12 mouse cellular contexts compared by ENCODE assay signal in genomic region chr7:19163752-19164151, GRCm38 (mm10). TPM values are rescaled to one million over a fixed set of nuclear protein-coding genes. Genes with fewer than 3 reads are reported as not detected.
DNase-seq lines count a peak whose midpoint lies in the region; ATAC-seq and TF ChIP-seq lines count a peak whose summit lies in the region.
"Had no signal": no experiment of that assay in that cellular context is flagged by ENCODE, and none has a peak within 500 bp of the region (broad histone marks: within the 10 kb centered on the region; RNA-seq: fewer than 3 reads in every experiment).

No protein-coding gene starts in this region.

- no peak overlapping the region for H3K9ac ChIP-seq in lung, embryonic 14.5 days
- H3K9ac ChIP-seq in embryonic facial prominence, embryonic 15.5 days = no peak overlapping the region
- no peak overlapping the region for H3K9ac ChIP-seq in limb, embryonic 11.5 days (ENCODE audit: low read length)

- peaks cover 51% of the 10 kb centered on the region for H3K27me3 ChIP-seq in heart, embryonic 10.5 days (ENCODE audit: insufficient read depth, poor library complexity, severe bottlenecking)
- H3K27me3 ChIP-seq in lung, embryonic 14.5 days (ENCODE audit: insufficient read depth, low read length) = peaks cover 22% of the 10 kb centered on the region
- H3K27me3 ChIP-seq in embryonic facial prominence, embryonic 15.5 days = peaks cover 37% of the 10 kb centered on the region
- peaks cover 31% of the 10 kb centered on the region for H3K27me3 ChIP-seq in limb, embryonic 11.5 days (ENCODE audit: control insufficient read depth, insufficient read depth, low read length)

- peaks cover 49% of the 10 kb centered on the region for H3K4me1 ChIP-seq in heart, embryonic 10.5 days
- peaks cover 5% of the 10 kb centered on the region; the same call in 1 of the 2 replicates for H3K4me1 ChIP-seq in lung, embryonic 14.5 days (ENCODE audit: insufficient read depth)
- peaks cover 38% of the 10 kb centered on the region for H3K4me1 ChIP-seq in embryonic facial prominence, embryonic 15.5 days
- H3K4me1 ChIP-seq in limb, embryonic 11.5 days (ENCODE audit: control insufficient read depth, insufficient read depth, low read length) = peaks cover 5% of the 10 kb centered on the region

- WGBS in heart, embryonic 10.5 days = 27% methylated on average over 12 of the region's 12 CpGs
- WGBS in lung, embryonic 14.5 days = 21% methylated on average over 12 of the region's 12 CpGs
- WGBS in embryonic facial prominence, embryonic 15.5 days = 28% methylated on average over 12 of the region's 12 CpGs
- WGBS in limb, embryonic 11.5 days = 23% methylated on average over 12 of the region's 12 CpGs

- peaks cover 2% of the 10 kb centered on the region; the same call in 1 of the 2 replicates for H3K36me3 ChIP-seq in heart, embryonic 10.5 days
- H3K36me3 ChIP-seq in lung, embryonic 14.5 days (ENCODE audit: insufficient read depth) = no peaks in the 10 kb centered on the region
- H3K36me3 ChIP-seq in embryonic facial prominence, embryonic 15.5 days = no peaks in the 10 kb centered on the region
- no peaks in the 10 kb centered on the region for H3K36me3 ChIP-seq in limb, embryonic 11.5 days (ENCODE audit: control insufficient read depth, insufficient read depth, low read length)

- H3K27ac ChIP-seq in heart, embryonic 10.5 days = peak overlapping the region; percentile 31; the same call in 1 of the 2 replicates
- no peak overlapping the region for H3K27ac ChIP-seq in lung, embryonic 14.5 days (ENCODE audit: low read depth)
- H3K27ac ChIP-seq in embryonic facial prominence, embryonic 15.5 days (replicated peaks) = no peak overlapping the region
- no peak overlapping the region for H3K27ac ChIP-seq in limb, embryonic 11.5 days (replicated peaks; ENCODE audit: low read depth, low read length)
- H3K27ac ChIP-seq: left cerebral cortex, adult 2 months had no signal

- peak overlapping the region; percentile 40 for H3K4me3 ChIP-seq in heart, embryonic 10.5 days
- H3K4me3 ChIP-seq in lung, embryonic 14.5 days (ENCODE audit: low read depth, low read length) = 0 out of 2 replicates have a peak overlapping the region, but pooled peaks have one; percentile 13
- H3K4me3 ChIP-seq in embryonic facial prominence, embryonic 15.5 days (replicated peaks) = no peak overlapping the region
- H3K4me3 ChIP-seq in limb, embryonic 11.5 days (ENCODE audit: low read depth, low read length) = no peak overlapping the region
- H3K4me3 ChIP-seq: left cerebral cortex, adult 2 months had no signal

- H3K9me3 ChIP-seq in heart, embryonic 10.5 days = no peaks in the 10 kb centered on the region
- H3K9me3 ChIP-seq in lung, embryonic 14.5 days (ENCODE audit: low read depth, low read length) = peaks cover 3% of the 10 kb centered on the region; the same call in 1 of the 2 replicates
- H3K9me3 ChIP-seq in embryonic facial prominence, embryonic 15.5 days (replicated peaks) = no peaks in the 10 kb centered on the region
- H3K9me3 ChIP-seq in limb, embryonic 11.5 days (ENCODE audit: control insufficient read depth, low read length) = no peaks in the 10 kb centered on the region; the same call in 1 of the 2 replicates

- H3K4me2 ChIP-seq in lung, embryonic 14.5 days = peak overlapping the region; percentile 44
- H3K4me2 ChIP-seq in embryonic facial prominence, embryonic 15.5 days (replicated peaks) = peak overlapping the region; percentile 10
- H3K4me2 ChIP-seq in limb, embryonic 11.5 days (ENCODE audit: low read depth, severe bottlenecking) = peak overlapping the region; percentile 1; the same call in 1 of the 2 replicates

- DNase-seq in heart, embryonic 10.5 days (ENCODE audit: low spot score) = no peak
- no peak for DNase-seq in heart, adult 9 months (ENCODE audit: low spot score in 2 of 2)
- DNase-seq in lung, embryonic 14.5 days = no peak
- DNase-seq in lung, adult 18-20 months = no peak
- DNase-seq in limb, embryonic 11.5 days (ENCODE audit: low spot score) = no peak
- no peak for DNase-seq in c-Kit-positive CD71-positive TER-119-positive erythroid progenitor cells, embryonic 14.5 days (ENCODE audit: low spot score)
- DNase-seq: cerebellum, postnatal 14 days had no signal

- ATAC-seq in lung, embryonic 14.5 days (ENCODE audit: insufficient read depth) = no peak
- ATAC-seq in embryonic facial prominence, embryonic 15.5 days (ENCODE audit: insufficient number of reproducible peaks, low FRiP score, low TSS enrichment, low read depth) = 0 out of 2 replicates have a peak, but pooled peaks have one; percentile 0
- ATAC-seq in limb, embryonic 11.5 days (ENCODE audit: insufficient number of reproducible peaks, low FRiP score, low TSS enrichment, low read depth) = 0 out of 2 replicates have a peak, but pooled peaks have one; percentile 6
- ATAC-seq in erythroid progenitor cell, adult 5-6 weeks (replicated peaks; ENCODE audit: low FRiP score, poor library complexity, severe bottlenecking) = no peak
- ATAC-seq: midbrain, embryonic 16.5 days; Patski had no signal

- TF ChIP-seq CTCF in lung, embryonic 14.5 days (IDR thresholded peaks at IDR 0.05; ENCODE audit: low read depth) = no peak

RNA-seq across cellular contexts. Expression of gene Gipr, which starts 2.2 kb away (rescaled TPM):
- 9.7 and 12.8 TPM in 2 replicates for polyA plus RNA-seq in heart, embryonic 10.5 days (2016; fragmentation: Nextera tagmentation; extraction: Ambion mirVana)
- polyA plus RNA-seq in lung, embryonic 14.5 days (2014; fragmentation: Nextera tagmentation; extraction: Ambion mirVana) = 0.26 and 0.85 TPM in 2 replicates
- 0.68 and 1.1 TPM in 2 replicates for polyA plus RNA-seq in embryonic facial prominence, embryonic 15.5 days (2015; fragmentation: Nextera tagmentation; extraction: Ambion mirVana)
- 0.23 TPM in 1 of 2 replicates, not detected in the other for polyA plus RNA-seq in limb, embryonic 11.5 days (2014; fragmentation: Nextera tagmentation; extraction: Ambion mirVana)
- not detected in 2 replicates for total RNA-seq in erythroid progenitor cell, adult 5-6 weeks (2015; ENCODE audit: low replicate concordance)
- total RNA-seq in erythroid progenitor cell, adult 5-6 weeks (2017; ENCODE audit: low replicate concordance) = not detected in 2 replicates

RNA-seq across cellular contexts. Expression of gene Eml2, which starts 12.5 kb away (rescaled TPM):
- polyA plus RNA-seq in heart, embryonic 10.5 days (2016; fragmentation: Nextera tagmentation; extraction: Ambion mirVana) = 12.2 and 14.2 TPM in 2 replicates
- 2.6 and 2.7 TPM in 2 replicates for polyA plus RNA-seq in lung, embryonic 14.5 days (2014; fragmentation: Nextera tagmentation; extraction: Ambion mirVana)
- 10.4 and 12.8 TPM in 2 replicates for polyA plus RNA-seq in embryonic facial prominence, embryonic 15.5 days (2015; fragmentation: Nextera tagmentation; extraction: Ambion mirVana)
- polyA plus RNA-seq in limb, embryonic 11.5 days (2014; fragmentation: Nextera tagmentation; extraction: Ambion mirVana) = 2.2 and 2.3 TPM in 2 replicates
- total RNA-seq in erythroid progenitor cell, adult 5-6 weeks (2015; ENCODE audit: low replicate concordance) = 2.5 TPM in 1 of 2 replicates, not detected in the other
- 1.3 TPM in 1 of 2 replicates, not detected in the other for total RNA-seq in erythroid progenitor cell, adult 5-6 weeks (2017; ENCODE audit: low replicate concordance)

RNA-seq across cellular contexts. Expression of gene Snrpd2, which starts 14.2 kb away (rescaled TPM):
- 132 and 142 TPM in 2 replicates for polyA plus RNA-seq in heart, embryonic 10.5 days (2016; fragmentation: Nextera tagmentation; extraction: Ambion mirVana)
- 158 and 161 TPM in 2 replicates for polyA plus RNA-seq in lung, embryonic 14.5 days (2014; fragmentation: Nextera tagmentation; extraction: Ambion mirVana)
- 139 and 140 TPM in 2 replicates for polyA plus RNA-seq in embryonic facial prominence, embryonic 15.5 days (2015; fragmentation: Nextera tagmentation; extraction: Ambion mirVana)
- 179 and 183 TPM in 2 replicates for polyA plus RNA-seq in limb, embryonic 11.5 days (2014; fragmentation: Nextera tagmentation; extraction: Ambion mirVana)
- 15.5 and 22.0 TPM in 2 replicates for total RNA-seq in erythroid progenitor cell, adult 5-6 weeks (2015; ENCODE audit: low replicate concordance)
- 5.4 and 15.7 TPM in 2 replicates for total RNA-seq in erythroid progenitor cell, adult 5-6 weeks (2017; ENCODE audit: low replicate concordance)

RNA-seq across cellular contexts. Expression of gene Qpctl, which starts 14.7 kb away (rescaled TPM):
- 10.8 and 12.1 TPM in 2 replicates for polyA plus RNA-seq in heart, embryonic 10.5 days (2016; fragmentation: Nextera tagmentation; extraction: Ambion mirVana)
- polyA plus RNA-seq in lung, embryonic 14.5 days (2014; fragmentation: Nextera tagmentation; extraction: Ambion mirVana) = 12.5 and 13.1 TPM in 2 replicates
- polyA plus RNA-seq in embryonic facial prominence, embryonic 15.5 days (2015; fragmentation: Nextera tagmentation; extraction: Ambion mirVana) = 13.9 and 15.1 TPM in 2 replicates
- polyA plus RNA-seq in limb, embryonic 11.5 days (2014; fragmentation: Nextera tagmentation; extraction: Ambion mirVana) = 10.7 and 11.7 TPM in 2 replicates
- 2.5 and 2.9 TPM in 2 replicates for total RNA-seq in erythroid progenitor cell, adult 5-6 weeks (2015; ENCODE audit: low replicate concordance)
- total RNA-seq in erythroid progenitor cell, adult 5-6 weeks (2017; ENCODE audit: low replicate concordance) = 1.9 TPM in 2 replicates

RNA-seq across cellular contexts. Expression of gene Fbxo46, which starts 44.1 kb away (rescaled TPM):
- 12.2 and 13.1 TPM in 2 replicates for polyA plus RNA-seq in heart, embryonic 10.5 days (2016; fragmentation: Nextera tagmentation; extraction: Ambion mirVana)
- polyA plus RNA-seq in lung, embryonic 14.5 days (2014; fragmentation: Nextera tagmentation; extraction: Ambion mirVana) = 9.7 and 11.6 TPM in 2 replicates
- polyA plus RNA-seq in embryonic facial prominence, embryonic 15.5 days (2015; fragmentation: Nextera tagmentation; extraction: Ambion mirVana) = 14.7 and 16.3 TPM in 2 replicates
- polyA plus RNA-seq in limb, embryonic 11.5 days (2014; fragmentation: Nextera tagmentation; extraction: Ambion mirVana) = 9.3 and 9.8 TPM in 2 replicates
- 4.7 and 5.0 TPM in 2 replicates for total RNA-seq in erythroid progenitor cell, adult 5-6 weeks (2015; ENCODE audit: low replicate concordance)
- 6.3 and 7.3 TPM in 2 replicates for total RNA-seq in erythroid progenitor cell, adult 5-6 weeks (2017; ENCODE audit: low replicate concordance)

Comparison
In these comparisons a context has a peak if more than half of its experiments do, and no peak if none do; other contexts are left out.
1. H3K4me3 ChIP-seq: peak in heart, embryonic 10.5 days (single experiment) and lung, embryonic 14.5 days (single experiment); none in embryonic facial prominence, embryonic 15.5 days (single experiment) and limb, embryonic 11.5 days (single experiment).
2. ATAC-seq: peak in embryonic facial prominence, embryonic 15.5 days (single experiment) and limb, embryonic 11.5 days (single experiment); none in lung, embryonic 14.5 days (single experiment) and erythroid progenitor cell, adult 5-6 weeks (single experiment).
3. Peak in every context shown above with its lines, with median percentiles within 50 percentile points of each other: H3K4me2 ChIP-seq.